Mouse (Mus musculus) inflammation-experienced regulatory T-cells (primary cell): ENCODE results near the gene Mafg. TPM values are rescaled to one million over a fixed set of nuclear protein-coding genes. Genes with fewer than 3 reads are reported as not detected.

ENCODE experiments used
- polyA plus RNA-seq, 2 experiments: library from polyadenylated mRNA; unstranded; fragments of 100-300 nt; shearing (Covaris generic); gene quantifications; one replicate each; pipeline ENCODE4 v1.2.1; 2017

The Mafg gene
- 10 to 100 TPM; 22.8 to 25.0 TPM for polyA plus RNA-seq

GRCm38 (mm10) chr11:120633520-120634343 lies at the start of gene Mafg:
Mafg (minus strand) TSS chr11:120633600.

DNA sequence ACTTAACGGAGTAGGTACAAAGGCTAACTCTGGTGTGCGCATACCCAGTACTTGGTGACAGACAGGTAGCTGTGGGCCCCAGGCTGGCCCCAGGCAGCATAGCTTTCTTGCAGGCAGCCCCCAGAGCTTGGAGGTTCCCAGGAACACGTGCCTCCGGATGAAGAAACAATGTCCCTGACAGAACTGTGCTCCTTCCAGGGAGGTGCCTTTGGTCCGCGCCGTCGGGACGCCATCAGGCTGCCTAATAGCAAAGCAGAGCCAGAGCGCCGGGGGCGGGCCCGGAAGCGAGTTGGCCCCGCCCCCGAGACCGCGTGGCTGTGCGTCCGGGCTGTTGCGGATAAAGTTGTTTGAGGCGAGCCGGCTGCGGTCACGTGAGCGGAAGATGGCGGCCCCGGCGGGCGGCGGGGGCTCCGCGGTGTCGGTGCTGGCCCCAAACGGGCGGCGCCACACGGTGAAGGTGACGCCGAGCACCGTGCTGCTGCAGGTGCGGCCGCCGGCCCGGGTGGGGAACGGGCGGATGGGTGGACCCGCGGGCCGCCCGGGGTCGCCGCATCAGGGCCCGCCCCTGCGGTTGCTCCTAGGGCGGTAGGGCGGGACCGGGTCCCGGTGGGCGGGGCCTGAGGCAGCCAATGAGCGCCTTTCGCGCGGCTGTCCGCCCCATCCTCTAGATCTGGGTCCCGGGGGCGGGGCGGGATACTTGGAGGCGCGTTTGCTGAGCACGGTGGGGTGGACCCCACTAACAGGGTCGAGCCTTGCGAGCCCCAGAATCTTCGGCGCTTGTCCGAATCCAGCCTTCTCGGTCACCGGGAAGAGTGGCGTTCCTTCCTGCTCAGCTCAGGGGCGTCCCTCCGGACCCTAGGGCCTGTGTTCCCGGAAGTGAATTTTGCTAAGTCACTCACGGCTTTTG lies 39.5 kb upstream of the Mafg start, which contains the start of gene Aspscr1:
Gene Aspscr1 (plus strand): TSS at position 287 of the 907 bp plus-strand sequence.

GRCm38 (mm10) chr11:120661076-120661460 lies 27.7 kb upstream of the Mafg start, which contains the start of gene Notum:
Notum (minus strand) TSS chr11:120661175.

DNA sequence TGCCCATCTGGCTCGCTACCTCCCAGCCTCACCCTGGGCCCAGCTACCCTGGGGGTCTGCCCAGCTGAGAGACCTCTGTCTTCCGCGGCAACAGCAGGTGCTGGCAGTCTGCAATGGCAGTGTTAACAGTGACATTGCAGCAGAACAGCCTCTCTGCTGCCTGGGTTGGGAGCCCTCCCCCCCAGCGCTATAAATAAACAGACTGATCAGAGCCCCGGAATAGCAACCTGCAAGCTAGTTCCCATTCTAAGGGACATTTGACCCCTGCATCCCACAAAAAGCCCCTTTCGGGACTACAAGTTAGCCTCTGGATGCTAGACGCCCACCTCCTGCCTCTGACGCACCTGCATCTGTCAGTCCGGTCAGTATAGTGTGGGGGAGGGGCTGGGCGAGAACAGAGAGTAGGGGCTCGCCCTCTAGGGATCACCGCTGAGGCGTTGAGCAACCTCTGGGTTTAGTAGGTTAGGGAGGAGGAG lies 14.6 kb upstream of the Mafg start, which contains the start of gene Myadml2:
Gene Myadml2 (minus strand): TSS at position 158 of the 476 bp plus-strand sequence.

GRCm38 (mm10) chr11:120643601-120643987 lies 10.2 kb upstream of the Mafg start, which contains the start of gene Pycr1:
Pycr1 (minus strand) TSS chr11:120643769.

DNA sequence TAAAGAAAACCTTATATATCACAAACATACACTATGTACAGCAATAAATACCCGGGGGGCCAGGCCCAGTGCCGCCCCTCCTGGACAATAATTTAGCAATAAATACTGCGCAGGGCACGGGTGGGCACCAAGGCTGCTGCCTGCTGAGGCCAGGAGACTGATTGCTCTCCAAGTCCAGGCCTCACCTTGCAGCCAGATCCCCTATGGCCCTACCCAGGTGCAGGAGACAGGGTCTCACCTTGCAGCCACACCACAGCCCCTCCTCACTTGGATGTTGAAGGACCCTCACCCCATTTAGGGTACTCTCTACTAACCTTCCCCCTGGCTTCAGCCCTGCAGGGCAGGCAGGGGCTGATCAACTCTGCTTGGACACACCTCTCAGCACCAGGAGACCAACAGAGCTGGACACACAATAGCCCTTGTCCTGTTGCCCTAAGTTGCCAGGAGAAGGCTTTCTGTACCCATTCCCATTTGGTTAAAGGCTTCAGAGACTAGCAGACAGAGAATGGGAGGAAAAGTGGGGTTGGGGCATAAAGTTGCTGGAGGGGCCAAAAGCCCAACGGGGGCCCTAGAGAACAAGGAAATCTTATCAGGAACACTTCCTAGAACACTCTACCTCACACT lies 8.1 kb downstream of the Mafg start, which contains the start of gene Sirt7:
Gene Sirt7 (minus strand): TSS at position 89 of the 624 bp plus-strand sequence.

GRCm38 (mm10) chr11:120617519-120618112 lies 15.8 kb downstream of the Mafg start, which contains the start of gene Pcyt2:
Pcyt2 (minus strand) TSS chr11:120617936.

GRCm38 (mm10) chr11:120608241-120609034 lies 25.0 kb downstream of the Mafg start, which contains the start of gene Npb:
Npb (plus strand) TSS chr11:120608477.

GRCm38 (mm10) chr11:120598283-120598989 lies 35.0 kb downstream of the Mafg start, which contains the start of the genes Alyref and Anapc11:
Alyref (minus strand) TSS chr11:120598365.
Anapc11 (plus strand) TSS chr11:120598421.

GRCm38 (mm10) chr11:120581490-120582267 lies 51.7 kb downstream of the Mafg start, which contains the start of gene Arhgdia:
Arhgdia (minus strand) TSS chr11:120581624.

Other genes with a start within 250 kb of the Mafg start
- gene Nploc4, start 195.9 kb downstream of the Mafg start, polyA plus RNA-seq = 10 to 100 TPM; 43.2 to 49.9 TPM
- gene Tspan10, start 191.0 kb downstream of the Mafg start, polyA plus RNA-seq = not detected
- 1 to 10 TPM; 1.5 to 2.0 TPM for gene Pde6g, start 180.1 kb downstream of the Mafg start, polyA plus RNA-seq
- gene Oxld1, start 175.5 kb downstream of the Mafg start, polyA plus RNA-seq = 10 to 100 TPM; 12.6 to 15.7 TPM
- gene Ccdc137, start 175.5 kb downstream of the Mafg start, polyA plus RNA-seq = 10 to 100 TPM; 51.2 to 66.8 TPM
- gene Arl16, start 166.0 kb downstream of the Mafg start, polyA plus RNA-seq = 10 to 100 TPM; 27.3 to 42.6 TPM
- 10 to 100 TPM; 65.5 to 81.0 TPM for gene Mrpl12, start 149.0 kb downstream of the Mafg start, polyA plus RNA-seq
- 10 to 100 TPM in 1 of 2 experiments, 1 to 10 TPM in 1; 9.8 to 22.0 TPM for gene Slc25a10, start 141.8 kb downstream of the Mafg start, polyA plus RNA-seq
- not detected for gene Gcgr, start 102.9 kb downstream of the Mafg start, polyA plus RNA-seq
- gene Mcrip1, start 83.9 kb downstream of the Mafg start, polyA plus RNA-seq = 100 to 1,000 TPM; 111 to 150 TPM
- gene Ppp1r27, start 82.5 kb downstream of the Mafg start, polyA plus RNA-seq = 1 to 10 TPM in 1 of 2 experiments, under 1 TPM in 1; 0.63 to 1.8 TPM
- gene P4hb, start 60.3 kb downstream of the Mafg start, polyA plus RNA-seq = 100 to 1,000 TPM; 247 to 254 TPM
- gene Arhgdia, start 52.0 kb downstream of the Mafg start, polyA plus RNA-seq = 100 to 1,000 TPM; 707 to 884 TPM
- gene Alyref, start 35.2 kb downstream of the Mafg start, polyA plus RNA-seq = 100 to 1,000 TPM; 253 to 299 TPM
- 100 to 1,000 TPM; 116 to 144 TPM for gene Anapc11, start 35.2 kb downstream of the Mafg start, polyA plus RNA-seq
- gene Npb, start 25.1 kb downstream of the Mafg start, polyA plus RNA-seq = 1 to 10 TPM in 1 of 2 experiments, not detected in 1; 1.0 TPM
- 100 to 1,000 TPM; 142 to 194 TPM for gene Pcyt2, start 15.7 kb downstream of the Mafg start, polyA plus RNA-seq
- 100 to 1,000 TPM; 275 to 320 TPM for gene Sirt7, start 8.4 kb downstream of the Mafg start, polyA plus RNA-seq
- gene Pycr1, start 10.2 kb upstream of the Mafg start, polyA plus RNA-seq = 1 to 10 TPM in 1 of 2 experiments, under 1 TPM in 1; 0.43 to 3.8 TPM
- gene Myadml2, start 14.6 kb upstream of the Mafg start, polyA plus RNA-seq = under 1 TPM; 0.38 to 0.75 TPM
- gene Notum, start 27.6 kb upstream of the Mafg start, polyA plus RNA-seq = under 1 TPM; 0.11 to 0.97 TPM
- gene Aspscr1, start 39.4 kb upstream of the Mafg start, polyA plus RNA-seq = 100 to 1,000 TPM; 142 to 153 TPM
- 100 to 1,000 TPM; 111 to 157 TPM for gene Cenpx, start 80.1 kb upstream of the Mafg start, polyA plus RNA-seq
- gene Lrrc45, start 80.3 kb upstream of the Mafg start, polyA plus RNA-seq = 10 to 100 TPM; 64.1 to 74.7 TPM
- gene Rac3, start 87.9 kb upstream of the Mafg start, polyA plus RNA-seq = 1 to 10 TPM in 1 of 2 experiments, under 1 TPM in 1; 0.87 to 1.8 TPM
- gene Dcxr, start 93.7 kb upstream of the Mafg start, polyA plus RNA-seq = 10 to 100 TPM in 1 of 2 experiments, 1 to 10 TPM in 1; 7.4 to 23.4 TPM
- not detected for gene Cbr2, start 98.5 kb upstream of the Mafg start, polyA plus RNA-seq
- 10 to 100 TPM; 27.2 to 28.0 TPM for gene Hmga1b, start 129.2 kb upstream of the Mafg start, polyA plus RNA-seq
- gene Rfng, start 150.6 kb upstream of the Mafg start, polyA plus RNA-seq = 10 to 100 TPM; 34.6 to 49.4 TPM
- gene Gps1, start 150.7 kb upstream of the Mafg start, polyA plus RNA-seq = 100 to 1,000 TPM; 160 to 176 TPM
- 10 to 100 TPM; 76.1 to 76.4 TPM for gene Dus1l, start 162.8 kb upstream of the Mafg start, polyA plus RNA-seq
- 10 to 100 TPM; 43.4 to 45.6 TPM for gene Fasn, start 190.9 kb upstream of the Mafg start, polyA plus RNA-seq